Mouse (Mus musculus): ENCODE measurements around the gene Gm28048.

Gm28048 gene

DNA sequence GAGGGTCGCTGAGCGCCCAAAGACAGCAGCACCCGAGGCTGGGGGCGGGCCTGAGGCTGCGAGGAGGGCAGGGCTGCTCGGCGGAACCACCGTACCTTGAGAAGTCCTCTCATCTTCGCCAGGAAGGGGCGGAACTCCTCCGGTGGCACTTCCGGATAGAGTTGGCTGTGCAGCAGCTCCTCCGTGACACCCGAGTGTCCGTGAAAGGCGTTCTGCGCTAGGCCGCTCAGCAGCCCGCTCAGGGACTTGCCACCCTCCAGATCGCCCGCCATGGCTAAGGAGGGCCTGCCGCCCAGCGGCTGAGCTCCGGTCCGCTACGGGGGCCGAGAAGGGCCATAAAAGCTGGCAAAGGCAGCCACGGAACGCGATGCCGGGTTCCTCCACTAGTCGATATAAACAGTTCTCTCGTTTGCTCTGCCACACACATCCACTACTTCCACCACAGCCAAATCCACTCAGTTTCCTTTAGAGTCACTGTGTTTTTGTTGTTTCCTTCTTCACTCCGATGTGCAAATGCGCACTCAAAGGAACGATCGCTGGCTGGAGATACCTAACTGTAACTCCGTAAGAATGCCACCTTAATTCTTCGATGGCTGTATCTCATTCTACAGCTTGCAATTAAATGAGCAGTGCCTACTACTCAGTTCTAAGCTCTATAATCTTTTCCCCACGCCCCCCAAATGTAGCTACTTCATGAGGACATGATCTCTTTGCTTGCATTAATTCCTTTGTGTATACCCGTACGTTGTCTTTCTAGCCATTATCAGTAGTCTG lies at the start of gene Gm28048, which contains the start of gene Commd1:
Gm28048 (minus strand) TSS at position 107 of the 774 bp plus-strand sequence.
Commd1 (minus strand) TSS at position 399 of the 774 bp plus-strand sequence.
- DNase-seq, result peak; percentile 97

DNA sequence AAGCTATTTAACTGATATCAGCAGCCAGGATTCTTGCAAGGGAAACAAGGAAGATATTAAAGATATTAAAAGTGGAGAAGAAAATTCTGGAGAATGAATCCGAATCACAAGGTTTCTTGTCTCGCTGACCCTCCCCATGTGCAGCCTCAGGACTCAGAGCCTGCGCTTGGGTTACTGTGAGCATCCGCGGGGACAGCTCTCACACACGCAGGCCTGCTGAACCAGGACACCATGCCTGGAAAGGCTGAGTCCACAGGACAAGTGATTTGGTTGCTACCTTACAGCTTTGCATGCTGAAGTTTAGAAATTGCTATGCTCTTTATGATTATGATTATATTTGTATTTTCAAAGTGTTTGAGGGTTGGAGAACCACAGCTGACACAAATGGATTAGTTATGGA lies 47.5 kb upstream of the Gm28048 start:
- no peak for DNase-seq

DNA sequence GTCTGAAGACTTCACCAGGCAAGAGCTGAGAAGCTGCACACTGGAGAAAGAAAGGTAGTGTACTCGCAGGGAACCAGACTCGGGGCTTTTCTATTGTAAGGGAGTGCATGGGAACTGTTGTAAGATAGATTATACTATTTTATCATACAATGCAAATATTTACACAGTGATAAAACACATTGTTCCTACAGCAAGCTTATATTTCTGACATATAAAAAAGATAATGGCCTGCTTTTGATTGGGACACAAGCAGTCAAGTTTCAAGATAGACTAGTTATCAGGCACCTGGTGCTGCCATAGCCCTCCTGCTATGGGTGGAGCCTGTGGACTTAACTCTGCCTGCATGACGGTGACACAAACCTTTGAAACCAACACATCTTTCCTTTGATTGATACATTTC lies 47.1 kb upstream of the Gm28048 start:
- DNase-seq, result no peak

DNA sequence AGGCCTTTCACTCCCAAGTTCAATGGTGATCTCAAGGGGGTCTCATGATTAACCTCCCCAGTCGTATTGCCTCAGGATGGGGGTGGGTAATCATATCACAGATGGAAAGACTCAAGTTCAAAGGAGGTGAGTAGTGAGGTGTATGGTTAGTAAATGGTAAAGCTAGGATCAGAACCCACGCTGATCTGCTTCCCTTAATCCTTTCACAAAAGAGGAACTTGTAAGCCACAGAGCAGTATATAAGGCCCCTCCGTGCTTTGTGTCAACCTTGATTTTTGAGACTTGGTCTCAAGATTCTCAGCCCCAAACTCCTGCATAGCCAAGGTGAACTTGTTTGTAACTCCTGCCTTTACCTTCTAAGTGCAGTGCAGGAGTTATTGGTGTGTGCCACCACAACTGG lies 42.3 kb upstream of the Gm28048 start:
- no peak for DNase-seq

GRCm38 (mm10) chr11:23023155-23023554 lies 41.3 kb upstream of the Gm28048 start:
- no peak for DNase-seq

DNA sequence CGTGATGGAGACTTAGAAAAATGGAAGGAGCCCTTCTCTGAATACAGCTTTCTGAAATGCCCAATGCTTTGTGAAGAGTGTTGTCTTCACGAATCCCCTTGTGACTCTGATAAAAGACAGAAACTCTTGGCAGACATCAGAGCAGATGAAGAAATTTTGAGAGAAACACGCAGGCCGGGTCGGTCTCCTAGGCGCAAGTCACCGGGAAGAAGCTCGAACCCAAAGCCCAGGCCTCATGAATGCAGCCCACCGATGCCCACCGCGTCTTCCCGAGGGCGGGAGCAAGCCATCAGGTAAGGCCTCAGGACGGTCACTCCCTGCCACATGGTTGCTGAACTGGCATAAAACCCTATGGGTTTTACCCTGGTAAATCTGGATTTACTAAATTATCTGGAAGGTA lies 39.0 kb upstream of the Gm28048 start:
- no peak for DNase-seq

GRCm38 (mm10) chr11:23020116-23020770 lies 38.4 kb upstream of the Gm28048 start:
- DNase-seq, result no peak

GRCm38 (mm10) chr11:23017943-23018342 lies 36.1 kb upstream of the Gm28048 start:
- DNase-seq, result no peak

DNA sequence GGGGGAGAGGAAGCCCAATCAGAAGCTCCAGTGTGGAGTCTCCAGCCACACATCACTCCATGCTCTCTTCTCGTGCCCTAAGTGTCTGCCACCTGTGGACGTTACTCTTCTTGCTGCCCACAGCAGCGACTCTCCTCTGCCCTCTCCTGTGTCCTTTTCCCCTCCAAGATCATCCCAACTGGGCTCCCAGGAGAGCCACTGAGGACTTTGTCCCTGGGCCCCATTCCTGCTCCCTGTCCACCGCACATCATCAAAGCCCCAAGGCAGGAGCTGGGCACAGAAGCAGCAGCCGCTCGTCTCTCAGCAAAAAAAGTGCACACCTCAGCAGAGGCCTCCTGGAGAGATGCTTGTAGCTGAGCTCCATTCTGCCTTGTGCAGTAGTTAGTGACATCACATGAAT lies 33.1 kb upstream of the Gm28048 start:
- no peak for DNase-seq

- DNase-seq, result peak; percentile 24
Observed at GRCm38 (mm10) chr11:23013580-23014294, 31.8 kb upstream of the Gm28048 start.

DNA sequence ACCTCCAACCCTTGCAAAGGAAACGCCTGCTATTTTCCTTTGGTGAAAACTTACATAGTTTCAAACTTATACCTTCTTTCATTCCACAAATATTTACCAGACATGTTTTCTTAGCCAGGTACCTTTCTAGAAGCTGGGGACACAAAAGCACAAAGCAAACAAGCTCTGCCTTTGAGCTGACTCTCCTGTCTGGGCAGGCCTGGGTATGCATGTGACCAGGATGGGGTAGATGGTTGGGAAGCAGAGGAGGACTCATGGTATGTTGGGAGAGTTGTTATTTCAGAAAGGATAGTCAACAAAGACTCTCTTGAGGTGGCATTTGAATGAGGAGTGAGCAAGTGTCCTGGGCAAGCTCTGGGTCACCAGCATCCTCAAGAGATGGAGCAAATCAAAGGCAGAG lies 31.2 kb upstream of the Gm28048 start:
- no peak for DNase-seq

- DNase-seq, result no peak
Observed at GRCm38 (mm10) chr11:23008824-23009200, 26.9 kb upstream of the Gm28048 start.

DNA sequence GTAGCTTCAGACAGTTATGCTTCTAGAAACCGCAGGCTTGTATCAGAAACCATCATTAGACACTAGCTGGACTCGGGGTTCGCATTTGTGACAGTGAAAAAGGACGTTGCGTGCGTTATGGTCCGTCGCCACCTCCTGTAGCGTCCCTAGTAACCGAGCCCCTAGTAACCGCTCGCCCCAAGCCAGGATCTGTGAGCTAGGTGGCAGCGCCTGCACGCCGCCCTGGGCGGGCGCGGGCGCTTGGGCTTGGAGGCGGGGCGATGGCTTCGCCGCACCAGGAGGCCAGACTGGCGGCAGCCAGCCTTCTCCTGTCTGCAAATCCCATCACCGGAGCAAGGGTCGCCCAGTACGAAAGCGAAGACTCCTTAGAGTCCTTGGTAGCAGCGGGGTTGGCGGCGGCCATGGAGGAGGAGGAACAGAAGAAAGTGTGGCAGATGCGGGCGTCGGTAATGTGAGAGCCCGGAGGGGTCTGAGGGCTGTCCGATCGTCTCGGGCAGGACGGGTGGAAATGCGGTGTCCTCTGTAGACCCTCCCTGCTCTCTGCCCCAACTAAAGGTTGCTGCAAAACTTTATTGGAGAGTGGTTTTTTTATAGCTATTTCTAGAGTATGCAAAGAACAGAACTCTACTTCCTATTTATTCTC lies 26.4 kb upstream of the Gm28048 start:
- peak; percentile 86 for DNase-seq

DNA sequence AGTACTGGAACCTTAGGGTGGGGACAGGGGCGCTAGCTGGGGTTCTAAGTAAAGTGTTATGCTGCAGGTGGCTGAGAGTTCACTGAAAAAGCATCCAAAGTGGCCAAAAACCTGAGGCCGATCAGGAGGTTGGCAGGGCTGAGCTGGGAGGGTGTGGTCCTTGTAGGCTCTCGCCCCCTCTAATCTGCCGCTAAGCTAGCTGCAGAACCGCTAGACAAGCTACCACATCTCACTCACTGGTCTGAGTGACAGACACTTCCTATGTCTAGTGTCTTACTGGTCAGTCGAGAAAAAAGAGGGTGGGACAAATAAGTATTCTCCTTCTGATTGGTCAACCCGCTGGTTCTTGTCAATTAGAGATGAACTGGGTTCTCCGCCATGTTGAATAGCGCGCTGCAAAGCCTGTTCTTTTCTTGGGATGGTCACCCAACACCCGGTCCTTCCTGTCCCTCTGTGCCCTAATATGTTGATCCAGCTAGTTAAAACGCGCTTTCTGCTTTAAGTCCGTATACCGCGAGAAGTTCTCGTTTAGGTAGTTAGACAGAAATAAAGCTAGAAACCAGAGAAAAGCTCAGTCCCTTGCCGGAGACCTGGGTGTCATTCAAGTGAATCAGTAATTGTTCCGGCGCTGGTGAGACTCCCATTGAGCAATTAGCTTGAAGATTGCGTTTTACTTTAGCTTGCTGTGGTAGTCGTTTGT lies 25.7 kb upstream of the Gm28048 start, which contains the start of gene Fam161a:
Fam161a (plus strand) TSS at position 51 of the 700 bp plus-strand sequence.
- DNase-seq, result peak; percentile 98

DNA sequence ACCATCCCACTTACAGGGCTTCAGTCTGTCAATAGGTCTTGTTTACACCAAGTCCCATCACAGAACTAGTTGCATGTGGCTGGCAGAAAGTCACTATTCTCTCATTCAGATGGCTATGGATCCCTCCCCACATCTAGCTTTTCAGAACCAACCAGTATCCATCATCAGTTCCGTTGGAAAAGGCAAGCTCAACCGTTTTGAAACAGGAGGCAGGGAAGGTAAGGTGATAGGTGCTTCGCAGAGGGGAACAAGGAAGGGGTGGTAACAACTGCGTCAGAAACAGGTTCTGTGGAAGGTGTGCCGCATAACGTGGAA lies 25.2 kb upstream of the Gm28048 start:
- DNase-seq, result no peak

- no peak for DNase-seq
Observed at GRCm38 (mm10) chr11:23005276-23005675, 23.4 kb upstream of the Gm28048 start.

- no peak for DNase-seq
Observed at GRCm38 (mm10) chr11:22998308-22998707, 16.4 kb upstream of the Gm28048 start.

GRCm38 (mm10) chr11:22995461-22995860 lies 13.6 kb upstream of the Gm28048 start:
- no peak for DNase-seq

DNA sequence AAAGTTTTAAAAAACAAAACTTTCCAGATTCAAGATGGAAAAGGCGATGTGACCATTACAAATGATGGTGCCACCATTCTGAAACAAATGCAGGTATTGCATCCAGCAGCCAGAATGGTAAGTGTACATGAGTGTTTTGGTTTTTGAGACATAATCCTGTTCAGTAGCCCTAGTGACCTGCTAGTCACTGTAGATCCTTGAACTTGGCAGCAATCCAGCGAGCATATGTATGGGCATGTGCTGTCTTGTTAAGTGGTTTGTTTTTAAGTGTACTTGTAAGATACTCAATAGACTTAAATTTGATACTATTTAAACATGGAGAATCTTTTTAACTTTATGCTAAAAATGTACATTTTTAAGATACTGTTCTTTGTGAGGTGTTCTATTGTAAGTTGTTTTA lies 12.4 kb upstream of the Gm28048 start:
- peak; percentile 29 for DNase-seq

GRCm38 (mm10) chr11:22991218-22991835 lies 9.4 kb upstream of the Gm28048 start:
- DNase-seq, result no peak

- DNase-seq, result peak; percentile 96
Observed at GRCm38 (mm10) chr11:22990393-22991126, 8.7 kb upstream of the Gm28048 start, which contains the start of gene Cct4. Gene Cct4 (plus strand): TSS chr11:22990519.

Measured in lung, postnatal 36 days (tissue).